Mouse (Mus musculus): ENCODE measurements at regions not wholly inside any gene's neighbourhood (a gene's known extent, or its start where the extent isn't known, plus 50 kb on each side); places are given as distances from the start of the nearest gene placed in this dataset.

DNA sequence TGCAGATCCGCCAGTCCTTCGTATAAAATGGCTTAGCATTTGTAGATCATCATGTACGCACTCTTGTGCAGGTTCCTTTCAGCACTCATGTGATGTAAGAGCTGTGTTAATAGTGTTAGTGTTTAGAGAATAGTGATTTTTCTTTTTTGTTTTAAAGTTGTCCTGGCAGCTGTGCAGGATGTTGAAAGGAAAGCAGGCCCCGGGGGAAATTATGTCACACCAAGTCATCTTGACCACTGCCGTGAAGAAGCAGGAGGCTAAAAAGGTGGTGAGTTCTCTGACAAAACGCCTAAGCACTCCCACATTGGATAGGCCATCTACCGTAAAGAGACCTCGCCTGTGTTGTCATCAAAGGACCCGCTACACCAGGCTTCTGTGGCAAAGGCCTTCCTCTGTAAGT, 161.1 kb downstream of the Tle3 start:
- Histone ChIP-seq H3K27ac (ENCODE audit: low read depth) (no peak overlapping the region), H3K4me2 (ENCODE audit: low read depth, low read length) (no peak overlapping the region), H3K36me3 (replicated peaks; ENCODE audit: control insufficient read depth, insufficient read depth, low read length) (no peaks in the 10 kb centered on the region), H3K4me3 (ENCODE audit: low read depth, low read length) (no peak overlapping the region), H3K9ac (replicated peaks; ENCODE audit: low read depth, low read length) (no peak overlapping the region), H3K4me1 (ENCODE audit: control insufficient read depth, insufficient read depth) (no peaks in the 10 kb centered on the region), H3K27me3 (ENCODE audit: control insufficient read depth, insufficient read depth, low read length) (peaks cover 41% of the 10 kb centered on the region), H3K9me3 (replicated peaks; ENCODE audit: control insufficient read depth, low read length) (no peaks in the 10 kb centered on the region)
- no peak for ATAC-seq (ENCODE audit: insufficient read depth, low read depth)
- WGBS: 61% methylated on average over 9 of the region's 9 CpGs
- DNase-seq (ENCODE audit: low spot score): no peak
- no peak for TF ChIP-seq EP300 (IDR thresholded peaks at IDR 0.05; ENCODE audit: low read depth)
- no peak for TF ChIP-seq CTCF (IDR thresholded peaks at IDR 0.05; ENCODE audit: low read depth)

DNA sequence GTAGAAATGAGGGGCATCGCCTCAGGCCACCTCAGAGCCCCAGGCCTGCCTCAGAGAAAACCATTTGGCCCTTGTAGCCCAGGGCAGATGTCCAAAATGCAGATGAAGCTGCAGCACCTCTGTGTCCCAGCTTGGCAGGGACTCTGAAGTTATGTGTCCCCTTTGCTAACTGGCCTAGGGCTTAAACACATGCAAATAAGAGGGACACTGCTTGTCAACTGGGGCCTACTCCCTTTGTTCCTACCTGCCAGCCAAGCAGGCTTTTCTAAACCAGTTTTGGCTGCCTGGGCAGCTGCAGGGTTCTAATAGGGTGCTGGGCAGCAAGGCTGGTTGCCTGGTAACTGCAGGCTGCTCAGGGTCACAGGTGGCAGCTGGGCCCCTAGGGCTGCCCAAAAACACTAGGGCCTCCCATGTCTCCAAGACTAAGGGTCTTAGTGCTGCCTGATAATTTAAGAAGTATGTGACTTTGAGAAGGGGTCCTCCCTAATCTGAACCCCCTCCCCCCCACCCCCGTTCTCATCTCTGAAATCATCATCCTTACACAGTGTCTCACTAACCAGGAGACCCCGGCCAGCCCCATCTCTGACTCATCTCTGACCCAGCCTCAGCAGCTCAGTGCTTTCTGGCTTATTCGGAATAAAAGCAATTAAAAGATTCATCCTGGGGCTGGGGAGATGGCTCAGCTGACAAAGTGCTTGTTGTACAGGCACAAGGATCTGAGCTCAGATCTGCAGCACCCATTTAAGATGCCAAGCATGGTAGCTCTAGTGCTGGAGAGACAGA, 158.3 kb downstream of the Tle3 start:
- WGBS: 72% methylated on average over 4 of the region's 4 CpGs
- H3K4me2 ChIP-seq (ENCODE audit: low read depth, low read length): no peak overlapping the region
- H3K9me3 ChIP-seq (replicated peaks; ENCODE audit: control insufficient read depth, low read length): no peaks in the 10 kb centered on the region
- TF ChIP-seq CTCF (IDR thresholded peaks at IDR 0.05; ENCODE audit: low read depth): no peak
- TF ChIP-seq EP300 (IDR thresholded peaks at IDR 0.05; ENCODE audit: low read depth): no peak
- H3K4me1 ChIP-seq (ENCODE audit: control insufficient read depth, insufficient read depth): no peaks in the 10 kb centered on the region
- DNase-seq (ENCODE audit: low spot score) (no peak), ATAC-seq (ENCODE audit: insufficient read depth, low read depth) (no peak)
- H3K36me3 ChIP-seq (replicated peaks; ENCODE audit: control insufficient read depth, insufficient read depth, low read length): no peaks in the 10 kb centered on the region
- H3K27ac ChIP-seq (ENCODE audit: low read depth): no peak overlapping the region
- no peak overlapping the region for H3K4me3 ChIP-seq (ENCODE audit: low read depth, low read length)
- 0 out of 2 replicates have a peak, but pooled peaks cover 34% of the 10 kb centered on the region for H3K27me3 ChIP-seq (ENCODE audit: control insufficient read depth, insufficient read depth, low read length)
- no peak overlapping the region for H3K9ac ChIP-seq (replicated peaks; ENCODE audit: low read depth, low read length)

DNA sequence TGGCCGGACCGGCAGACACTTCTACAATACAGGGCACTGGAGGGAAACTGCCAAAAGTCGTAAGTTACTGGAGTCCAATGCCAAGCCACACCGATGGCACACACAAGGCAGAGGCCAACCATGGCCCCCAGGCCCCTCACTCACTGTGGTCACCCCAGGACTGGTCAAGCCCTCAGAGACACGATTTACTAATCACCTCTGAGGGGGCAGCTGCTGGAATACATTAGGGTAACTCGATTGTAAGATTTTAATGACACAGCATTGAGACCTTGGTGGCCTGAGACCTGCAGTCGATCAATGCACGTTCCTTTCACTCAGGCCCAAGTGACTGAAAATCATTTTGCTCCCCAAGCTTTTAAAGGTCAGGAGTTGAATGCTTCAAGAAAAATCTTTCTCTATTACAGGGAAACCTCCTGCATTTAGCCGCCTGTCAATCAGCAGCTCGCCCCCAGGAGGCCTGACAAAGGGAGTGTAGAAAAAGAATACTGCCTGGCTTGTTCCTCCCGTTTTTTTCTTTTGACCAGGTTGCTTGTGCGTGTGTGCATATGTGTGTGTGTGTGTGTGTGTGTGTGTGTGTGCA, 156.2 kb downstream of the Tle3 start:
- ATAC-seq (ENCODE audit: insufficient read depth, low read depth) (no peak), DNase-seq (ENCODE audit: low spot score) (no peak)
- no peaks in the 10 kb centered on the region for H3K36me3 ChIP-seq (replicated peaks; ENCODE audit: control insufficient read depth, insufficient read depth, low read length)
- no peak overlapping the region for H3K4me3 ChIP-seq (ENCODE audit: low read depth, low read length)
- H3K9me3 ChIP-seq (replicated peaks; ENCODE audit: control insufficient read depth, low read length): no peaks in the 10 kb centered on the region
- 74% methylated on average over 12 of the region's 12 CpGs for WGBS
- 0 out of 2 replicates have a peak, but pooled peaks cover 27% of the 10 kb centered on the region for H3K27me3 ChIP-seq (ENCODE audit: control insufficient read depth, insufficient read depth, low read length)
- TF ChIP-seq EP300 (IDR thresholded peaks at IDR 0.05; ENCODE audit: low read depth): no peak
- no peak for TF ChIP-seq CTCF (IDR thresholded peaks at IDR 0.05; ENCODE audit: low read depth)
- no peak overlapping the region for H3K27ac ChIP-seq (ENCODE audit: low read depth)
- no peaks in the 10 kb centered on the region for H3K4me1 ChIP-seq (ENCODE audit: control insufficient read depth, insufficient read depth)
- no peak overlapping the region for H3K9ac ChIP-seq (replicated peaks; ENCODE audit: low read depth, low read length)
- no peak overlapping the region for H3K4me2 ChIP-seq (ENCODE audit: low read depth, low read length)

- Histone ChIP-seq H3K9ac (replicated peaks; ENCODE audit: low read depth, low read length) (no peak overlapping the region), H3K4me3 (ENCODE audit: low read depth, low read length) (no peak overlapping the region), H3K4me2 (ENCODE audit: low read depth, low read length) (no peak overlapping the region), H3K4me1 (ENCODE audit: control insufficient read depth, insufficient read depth) (no peaks in the 10 kb centered on the region), H3K27me3 (ENCODE audit: control insufficient read depth, insufficient read depth, low read length) (0 out of 2 replicates have a peak, but pooled peaks cover 20% of the 10 kb centered on the region), H3K27ac (ENCODE audit: low read depth) (no peak overlapping the region), H3K36me3 (replicated peaks; ENCODE audit: control insufficient read depth, insufficient read depth, low read length) (no peaks in the 10 kb centered on the region), H3K9me3 (replicated peaks; ENCODE audit: control insufficient read depth, low read length) (peaks cover 6% of the 10 kb centered on the region)
- peak; percentile 38 for DNase-seq (ENCODE audit: low spot score)
- no peak for ATAC-seq (ENCODE audit: insufficient read depth, low read depth)
- WGBS: 50% methylated on average over 5 of the region's 5 CpGs
- TF ChIP-seq CTCF (IDR thresholded peaks at IDR 0.05; ENCODE audit: low read depth): no peak
- TF ChIP-seq EP300 (IDR thresholded peaks at IDR 0.05; ENCODE audit: low read depth): no peak
Observed at GRCm38 (mm10) chr9:61527491-61528056, 155.4 kb downstream of the Tle3 start.

DNA sequence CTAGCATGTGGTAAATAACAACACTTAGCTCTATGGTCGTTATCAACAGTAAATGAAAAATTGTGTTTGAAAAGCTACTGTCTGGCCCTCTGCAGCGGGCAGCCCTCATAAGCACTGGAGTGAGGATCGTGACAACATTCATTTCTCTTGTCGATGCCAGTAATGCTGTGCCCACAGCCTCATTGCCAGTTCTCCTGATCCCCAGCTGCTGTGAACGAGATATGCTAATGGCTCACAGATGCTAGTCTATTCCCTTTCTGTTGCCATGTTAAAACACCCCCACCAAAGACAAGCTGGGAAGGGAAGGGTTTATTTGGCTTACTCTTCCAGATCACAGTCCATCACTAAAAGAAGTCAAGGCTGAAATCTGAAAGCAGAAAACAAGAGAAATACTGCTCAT, 148.0 kb downstream of the Tle3 start:
- Histone ChIP-seq H3K4me2 (ENCODE audit: low read depth, low read length) (no peak overlapping the region), H3K9ac (replicated peaks; ENCODE audit: low read depth, low read length) (no peak overlapping the region), H3K27ac (ENCODE audit: low read depth) (no peak overlapping the region), H3K4me3 (ENCODE audit: low read depth, low read length) (no peak overlapping the region), H3K9me3 (replicated peaks; ENCODE audit: control insufficient read depth, low read length) (peaks cover 13% of the 10 kb centered on the region), H3K4me1 (ENCODE audit: control insufficient read depth, insufficient read depth) (peaks cover 3% of the 10 kb centered on the region; the same call in 1 of the 2 replicates), H3K27me3 (ENCODE audit: control insufficient read depth, insufficient read depth, low read length) (0 out of 2 replicates have a peak, but pooled peaks cover 19% of the 10 kb centered on the region), H3K36me3 (replicated peaks; ENCODE audit: control insufficient read depth, insufficient read depth, low read length) (no peaks in the 10 kb centered on the region)
- ATAC-seq (ENCODE audit: insufficient read depth, low read depth) (no peak), DNase-seq (ENCODE audit: low spot score) (no peak)
- no peak for TF ChIP-seq CTCF (IDR thresholded peaks at IDR 0.05; ENCODE audit: low read depth)
- no peak for TF ChIP-seq EP300 (IDR thresholded peaks at IDR 0.05; ENCODE audit: low read depth)
- WGBS: 83% methylated on average over 5 of the region's 5 CpGs
